Mouse (Mus musculus) liver, adult 2 months (tissue): ENCODE measurements at regions not wholly inside any gene's neighbourhood (a gene's known extent, or its start where the extent isn't known, plus 50 kb on each side); places are given as distances from the start of the nearest gene placed in this dataset.

ENCODE experiments used
- CTCF ChIP-seq: fragments of 200-500 bp; IDR thresholded peaks from 2 replicates; pipeline ENCODE4 v1.5.1; 2011; ENCODE audit warnings: low read depth, low read length, control low read depth
- POLR2A ChIP-seq: fragments of 200-500 bp; IDR thresholded peaks from 2 replicates; pipeline ENCODE4 v1.6.1; 2011; ENCODE audit warnings: low read length, control low read depth; ENCODE audit not compliant: insufficient read depth; ENCODE audit errors: extremely low read depth

DNA sequence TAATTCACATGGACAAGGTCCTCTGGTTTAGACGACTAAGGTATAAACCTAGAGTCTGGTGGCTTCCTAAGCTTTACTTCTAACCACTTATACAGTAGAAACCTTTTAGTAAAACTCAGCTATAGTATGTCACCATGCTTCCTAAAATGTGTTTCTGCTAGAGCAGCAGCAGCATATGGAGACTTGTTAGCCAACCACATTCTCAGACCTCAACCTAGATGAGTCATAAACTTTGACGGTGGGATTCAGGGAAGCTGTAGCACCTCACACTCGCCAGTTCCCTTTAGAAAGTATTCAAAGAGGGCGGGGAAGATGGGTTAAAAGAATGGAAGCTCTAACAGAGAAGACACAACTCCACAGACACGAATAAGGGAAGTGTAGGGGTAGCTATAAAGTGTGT is 298.8 kb upstream of the 4933412E24Rik start:
- no peak for TF ChIP-seq CTCF
- TF ChIP-seq POLR2A, result no peak
